Mouse (Mus musculus): ENCODE results near the gene Olfr399. TPM values are rescaled to one million over a fixed set of nuclear protein-coding genes. Genes with fewer than 3 reads are reported as not detected.

Olfr399 gene
- not detected in 2 replicates for polyA plus RNA-seq (2015; fragmentation: Nextera tagmentation; extraction: Ambion mirVana)

DNA sequence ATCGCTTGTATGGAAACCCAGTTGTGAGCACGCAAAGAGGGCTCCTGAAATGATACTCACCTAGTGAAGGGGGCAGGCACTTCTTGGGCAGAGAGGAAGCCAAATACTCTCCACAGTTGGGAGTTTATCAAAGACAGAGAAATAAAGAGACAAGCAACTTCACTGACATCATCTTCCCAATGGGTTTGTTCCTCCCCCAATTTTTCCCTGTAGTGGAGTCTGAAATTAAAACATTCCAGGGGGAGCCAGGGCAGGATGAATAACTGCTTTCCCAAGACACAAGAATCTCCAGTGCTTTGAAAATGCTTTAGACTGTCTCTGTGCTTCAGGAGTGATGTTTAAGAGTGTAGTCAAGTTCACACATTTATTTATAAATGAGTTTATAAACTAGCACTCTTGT, at the start of gene Olfr399, which contains the start of gene Olfr139:
Gene Olfr399, minus strand, starts transcription at position 165 of the 400 bp plus-strand sequence.
Gene Olfr139, minus strand, starts transcription at position 101 of the 400 bp plus-strand sequence.
- Histone ChIP-seq H3K27me3 (replicated peaks) (no peaks in the 10 kb centered on the region), H3K9ac (no peak within 1 kb of the TSS), H3K36me3 (no peaks in the 10 kb centered on the region), H3K27ac (no peak within 1 kb of the TSS), H3K4me3 (replicated peaks) (no peak within 1 kb of the TSS), H3K4me1 (no peaks in the 10 kb centered on the region), H3K9me3 (no peaks in the 10 kb centered on the region), H3K4me2 (no peak within 1 kb of the TSS)
- no peak for ATAC-seq (ENCODE audit: insufficient read depth, low FRiP score, low read depth)
- WGBS, result 76% methylated on average over 2 of the region's 2 CpGs

GRCm38 (mm10) chr11:74105066-74105465, 48.7 kb upstream of the Olfr399 start:
- Histone ChIP-seq H3K36me3 (no peaks in the 10 kb centered on the region), H3K4me2 (no peak overlapping the region), H3K4me3 (replicated peaks) (no peak overlapping the region), H3K9me3 (no peaks in the 10 kb centered on the region), H3K9ac (no peak overlapping the region), H3K4me1 (no peaks in the 10 kb centered on the region), H3K27me3 (replicated peaks) (no peaks in the 10 kb centered on the region), H3K27ac (no peak overlapping the region)
- ATAC-seq (ENCODE audit: insufficient read depth, low FRiP score, low read depth), result no peak
- 26% methylated on average over 5 of the region's 5 CpGs for WGBS

DNA sequence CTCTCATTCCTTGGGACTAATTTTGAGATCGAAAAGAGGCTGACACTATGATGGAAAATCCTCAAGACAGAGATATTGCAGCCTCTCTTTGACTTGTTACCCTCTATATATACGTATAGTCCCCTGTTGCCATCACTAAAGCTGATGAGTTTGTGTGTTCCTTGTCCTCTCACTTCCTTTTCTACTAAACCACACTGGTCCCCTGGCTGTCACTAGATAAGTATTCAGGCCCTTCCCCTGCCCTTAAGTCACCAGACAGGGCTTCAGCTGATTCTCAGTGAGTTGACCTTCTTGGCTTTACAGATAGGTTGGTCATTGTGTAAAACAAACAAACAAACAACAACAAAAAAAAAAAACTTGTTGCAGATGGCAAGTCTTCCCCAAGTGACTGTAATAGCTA, 45.1 kb upstream of the Olfr399 start:
- Histone ChIP-seq H3K27me3 (replicated peaks) (no peaks in the 10 kb centered on the region), H3K9me3 (no peaks in the 10 kb centered on the region), H3K27ac (no peak overlapping the region), H3K9ac (no peak overlapping the region), H3K4me3 (replicated peaks) (no peak overlapping the region), H3K4me2 (no peak overlapping the region), H3K4me1 (no peaks in the 10 kb centered on the region), H3K36me3 (no peaks in the 10 kb centered on the region)
- no peak for ATAC-seq (ENCODE audit: insufficient read depth, low FRiP score, low read depth)
- WGBS, result 49% methylated on average over 2 of the region's 2 CpGs

GRCm38 (mm10) chr11:74100724-74101123, 44.3 kb upstream of the Olfr399 start:
- Histone ChIP-seq H3K27me3 (replicated peaks) (no peaks in the 10 kb centered on the region), H3K9ac (no peak overlapping the region), H3K4me3 (replicated peaks) (no peak overlapping the region), H3K9me3 (no peaks in the 10 kb centered on the region), H3K36me3 (no peaks in the 10 kb centered on the region), H3K27ac (no peak overlapping the region), H3K4me2 (no peak overlapping the region), H3K4me1 (no peaks in the 10 kb centered on the region)
- ATAC-seq (ENCODE audit: insufficient read depth, low FRiP score, low read depth), result no peak
- 72% methylated on average over 2 of the region's 2 CpGs for WGBS

GRCm38 (mm10) chr11:74069655-74070054, 13.2 kb upstream of the Olfr399 start, which contains the start of gene Zfp616:
TSS of gene Zfp616 (plus strand) at chr11:74069955.
- H3K9me3 ChIP-seq, result no peaks in the 10 kb centered on the region
- H3K4me2 ChIP-seq, result no peak within 1 kb of the TSS
- no peaks in the 10 kb centered on the region for H3K4me1 ChIP-seq
- H3K27ac ChIP-seq, result no peak within 1 kb of the TSS
- H3K9ac ChIP-seq, result no peak within 1 kb of the TSS
- WGBS, result 87% methylated on average over 1 of the region's 1 CpGs
- no peaks in the 10 kb centered on the region for H3K36me3 ChIP-seq
- H3K27me3 ChIP-seq (replicated peaks), result no peaks in the 10 kb centered on the region
- no peak for ATAC-seq (ENCODE audit: insufficient read depth, low FRiP score, low read depth)
- no peak within 1 kb of the TSS for H3K4me3 ChIP-seq (replicated peaks)

- no peaks in the 10 kb centered on the region for H3K36me3 ChIP-seq
- no peaks in the 10 kb centered on the region for H3K9me3 ChIP-seq
- 59% methylated on average over 3 of the region's 3 CpGs for WGBS
- no peak overlapping the region for H3K4me2 ChIP-seq
- H3K27ac ChIP-seq, result no peak overlapping the region
- no peak overlapping the region for H3K4me3 ChIP-seq (replicated peaks)
- H3K27me3 ChIP-seq (replicated peaks), result no peaks in the 10 kb centered on the region
- H3K4me1 ChIP-seq, result no peaks in the 10 kb centered on the region
- ATAC-seq (ENCODE audit: insufficient read depth, low FRiP score, low read depth), result no peak
- no peak overlapping the region for H3K9ac ChIP-seq
These were observed 5.1 kb downstream of the Olfr399 start for GRCm38 (mm10) chr11:74051347-74051746.

Other genes with a start within 250 kb of the Olfr399 start
- gene Olfr392, start 239.6 kb downstream of the Olfr399 start, polyA plus RNA-seq (2015; fragmentation: Nextera tagmentation; extraction: Ambion mirVana), result not detected in 2 replicates
- not detected in 2 replicates for gene Olfr393, start 205.2 kb downstream of the Olfr399 start, polyA plus RNA-seq (2015; fragmentation: Nextera tagmentation; extraction: Ambion mirVana)
- gene Olfr394, start 165.8 kb downstream of the Olfr399 start, polyA plus RNA-seq (2015; fragmentation: Nextera tagmentation; extraction: Ambion mirVana), result not detected in 2 replicates
- not detected in 2 replicates for gene Olfr395, start 147.3 kb downstream of the Olfr399 start, polyA plus RNA-seq (2015; fragmentation: Nextera tagmentation; extraction: Ambion mirVana)
- gene Olfr23, start 119.9 kb downstream of the Olfr399 start, polyA plus RNA-seq (2015; fragmentation: Nextera tagmentation; extraction: Ambion mirVana), result not detected in 2 replicates
- not detected in 2 replicates for gene Olfr397, start 95.8 kb downstream of the Olfr399 start, polyA plus RNA-seq (2015; fragmentation: Nextera tagmentation; extraction: Ambion mirVana)
- gene Olfr398, start 66.2 kb downstream of the Olfr399 start, polyA plus RNA-seq (2015; fragmentation: Nextera tagmentation; extraction: Ambion mirVana), result not detected in 2 replicates
- gene Olfr139, start 64 bp downstream of the Olfr399 start, polyA plus RNA-seq (2015; fragmentation: Nextera tagmentation; extraction: Ambion mirVana), result not detected in 2 replicates
- gene Zfp616, start 13.3 kb upstream of the Olfr399 start, polyA plus RNA-seq (2015; fragmentation: Nextera tagmentation; extraction: Ambion mirVana), result not detected in 2 replicates
- gene Olfr401, start 57.1 kb upstream of the Olfr399 start, polyA plus RNA-seq (2015; fragmentation: Nextera tagmentation; extraction: Ambion mirVana), result not detected in 2 replicates
- not detected in 2 replicates for gene Olfr402, start 96.9 kb upstream of the Olfr399 start, polyA plus RNA-seq (2015; fragmentation: Nextera tagmentation; extraction: Ambion mirVana)
- gene Olfr403, start 129.6 kb upstream of the Olfr399 start, polyA plus RNA-seq (2015; fragmentation: Nextera tagmentation; extraction: Ambion mirVana), result not detected in 2 replicates
- gene Olfr43, start 154.8 kb upstream of the Olfr399 start, polyA plus RNA-seq (2015; fragmentation: Nextera tagmentation; extraction: Ambion mirVana), result not detected in 2 replicates
- not detected in 2 replicates for gene Olfr406, start 203.2 kb upstream of the Olfr399 start, polyA plus RNA-seq (2015; fragmentation: Nextera tagmentation; extraction: Ambion mirVana)
- gene Olfr59, start 227.1 kb upstream of the Olfr399 start, polyA plus RNA-seq (2015; fragmentation: Nextera tagmentation; extraction: Ambion mirVana), result not detected in 2 replicates

All from stomach, embryonic 15.5 days (tissue).